Mouse (Mus musculus): ENCODE measurements at regions not wholly inside any gene's neighbourhood (a gene's known extent, or its start where the extent isn't known, plus 50 kb on each side); places are given as distances from the start of the nearest gene placed in this dataset.
"Not testable (repeated sequence)": the region's sequence is repeated elsewhere in the genome, so short reads cannot be mapped to it uniquely, and the experiment has no call there.

DNA sequence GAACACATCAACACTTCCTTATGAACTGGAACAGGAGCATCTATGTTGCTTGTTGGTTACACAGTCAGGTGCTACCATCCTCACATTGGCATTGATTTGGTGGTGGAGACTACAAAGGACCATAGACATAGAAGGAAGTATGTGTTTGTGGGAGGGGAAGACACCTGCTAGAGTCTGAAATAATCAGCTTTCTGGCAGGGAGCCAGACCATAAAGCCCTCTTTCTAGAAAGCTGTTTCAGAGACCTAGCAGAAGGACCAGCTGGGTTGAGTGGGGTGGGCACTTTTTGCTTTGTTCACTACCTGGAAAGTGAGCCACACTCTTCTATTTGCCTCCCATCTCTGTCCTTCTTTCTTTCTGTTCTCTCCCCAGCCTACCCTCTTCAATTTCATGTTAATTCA, 502.5 kb upstream of the Clint1 start:
- intact Hi-C loops (cut with DNase I): no loop called here
- no peak for DNase-seq (ENCODE audit: low spot score in 2 of 2)

GRCm38 (mm10) chr11:45365343-45365742, 486.5 kb upstream of the Clint1 start:
- intact Hi-C loops (cut with DNase I): no loop called here
- DNase-seq (ENCODE audit: low spot score in 2 of 2): no peak

GRCm38 (mm10) chr11:45389243-45390146, 462.4 kb upstream of the Clint1 start:
- intact Hi-C loops (cut with DNase I): no loop called here

GRCm38 (mm10) chr11:45396009-45396408, 455.8 kb upstream of the Clint1 start:
- intact Hi-C loops (cut with DNase I): no loop called here
- DNase-seq (ENCODE audit: low spot score in 2 of 2): no peak

More at GRCm38 (mm10) chr11:45389243-45390146, 462.4 kb upstream of the Clint1 start:
- DNase-seq (ENCODE audit: low spot score in 2 of 2): no peak

DNA sequence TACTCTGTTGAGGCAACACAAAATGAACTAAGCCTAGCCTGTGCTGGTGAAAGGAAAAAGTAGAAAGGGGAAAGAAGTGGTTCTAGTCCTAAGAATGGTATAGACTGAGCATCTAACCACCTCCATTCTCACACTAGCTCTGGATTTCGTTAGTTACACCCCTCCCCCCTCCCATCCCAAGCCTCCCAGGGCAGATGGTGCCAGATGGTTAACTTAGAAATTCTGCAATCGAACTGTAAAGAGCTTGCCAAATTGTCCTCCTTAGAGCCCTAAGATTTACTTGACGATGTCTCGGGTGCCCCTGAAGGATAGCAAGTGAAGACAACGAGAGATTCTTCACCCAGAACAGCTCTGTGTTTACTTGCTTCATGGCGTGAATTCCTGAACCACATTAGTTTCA, 453.7 kb upstream of the Clint1 start:
- no peak for DNase-seq (ENCODE audit: low spot score in 2 of 2)
- intact Hi-C loops (cut with DNase I): no loop called here

DNA sequence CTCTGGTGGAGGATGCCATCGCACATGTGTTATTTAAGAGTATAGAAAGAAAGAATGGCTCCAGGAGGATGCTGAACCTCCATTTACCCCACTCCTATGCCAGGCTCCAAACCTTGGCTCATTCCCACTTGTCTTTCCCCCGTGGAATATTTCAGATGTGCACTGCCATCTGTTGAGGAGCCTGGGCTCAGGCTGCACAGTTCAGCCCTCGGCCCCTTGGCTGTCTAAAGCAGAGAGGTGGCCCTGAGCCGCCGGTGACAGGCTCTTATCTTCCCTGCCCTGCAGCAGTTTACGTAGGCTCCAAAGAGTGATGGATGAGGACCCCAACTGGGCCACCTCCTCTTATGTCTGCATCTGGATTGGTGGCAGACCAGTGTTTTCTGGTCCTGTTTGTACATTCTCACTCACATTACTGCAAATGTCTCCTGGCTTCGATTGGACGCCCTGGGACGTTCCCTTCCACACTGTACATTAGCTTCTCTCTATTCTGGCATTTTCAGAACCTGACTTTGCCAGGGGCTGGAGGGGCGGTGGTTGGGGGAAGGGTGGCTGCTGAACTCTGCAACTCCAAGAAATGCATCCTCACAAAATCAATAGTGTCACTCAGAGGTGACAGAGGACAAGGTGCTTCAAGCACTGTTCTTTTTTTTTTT, 447.3 kb upstream of the Clint1 start:
- intact Hi-C loops (cut with DNase I): no loop called here
- no peak for DNase-seq (ENCODE audit: low spot score in 2 of 2)

DNA sequence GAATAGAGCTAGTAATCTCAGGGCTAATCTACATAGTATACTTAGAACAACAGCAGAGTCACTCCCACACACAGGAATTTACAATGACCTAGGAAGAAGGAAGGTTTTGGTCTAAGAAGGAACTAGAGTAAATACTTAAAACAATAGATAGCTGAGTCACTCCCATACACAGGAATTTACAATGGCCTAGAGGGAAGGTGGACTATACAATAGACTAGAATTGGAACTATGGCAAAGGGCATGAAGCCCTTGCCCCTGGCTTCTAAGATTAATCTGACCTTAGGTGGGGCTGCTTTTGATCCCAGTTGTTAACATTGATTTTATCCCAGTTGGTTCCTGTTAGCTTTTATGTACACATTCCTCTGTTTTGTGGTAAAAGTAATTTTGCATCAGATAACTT, 427.8 kb upstream of the Clint1 start:
- DNase-seq (ENCODE audit: low spot score in 2 of 2); intact Hi-C loops (cut with DNase I): not testable (repeated sequence)

DNA sequence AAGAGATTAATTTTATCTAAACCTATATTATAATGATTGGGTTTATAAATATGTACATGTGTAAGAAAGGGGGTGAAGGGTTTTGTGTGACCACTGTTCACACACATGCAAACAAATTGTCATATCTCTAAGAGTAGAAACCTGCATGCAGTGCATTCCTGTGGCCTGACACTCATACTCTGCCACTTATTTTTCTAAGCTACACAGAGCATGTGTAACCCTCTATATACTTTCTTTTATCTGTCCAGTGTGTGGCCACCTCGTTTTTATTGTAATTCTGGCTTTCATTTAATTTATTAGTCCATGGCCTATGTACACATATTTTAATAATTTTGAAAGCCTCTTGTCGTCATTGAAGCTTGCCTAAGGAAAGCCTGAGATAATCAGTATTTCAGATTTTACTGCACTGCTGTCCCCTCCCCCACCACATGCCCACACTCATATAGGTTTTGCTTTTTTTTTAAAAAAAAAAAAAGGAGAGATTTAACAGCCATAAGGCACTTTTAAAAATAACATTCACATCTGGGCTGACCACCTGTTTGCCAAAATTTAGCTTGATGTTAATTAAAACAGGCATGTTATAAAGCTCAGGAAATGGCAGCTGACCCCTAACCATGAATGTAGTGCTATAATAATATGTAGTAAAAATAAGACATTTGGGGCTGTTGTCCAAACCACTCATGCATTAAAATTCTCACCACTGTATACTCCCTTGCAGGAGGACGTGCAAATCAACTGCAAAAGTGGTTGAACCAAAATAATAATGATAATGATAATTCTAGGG, 410.7 kb upstream of the Clint1 start:
- no peak for DNase-seq (ENCODE audit: low spot score in 2 of 2)
- intact Hi-C loops (cut with DNase I): no loop called here

GRCm38 (mm10) chr11:45446512-45446911, 405.3 kb upstream of the Clint1 start:
- DNase-seq (ENCODE audit: low spot score in 2 of 2): peak in 1 of 2 experiments; percentile 12
- intact Hi-C loops (cut with DNase I): no loop called here

- DNase-seq (ENCODE audit: low spot score in 2 of 2): no peak
- intact Hi-C loops (cut with DNase I): no loop called here
Measured at GRCm38 (mm10) chr11:45454234-45454633, 397.6 kb upstream of the Clint1 start.

DNA sequence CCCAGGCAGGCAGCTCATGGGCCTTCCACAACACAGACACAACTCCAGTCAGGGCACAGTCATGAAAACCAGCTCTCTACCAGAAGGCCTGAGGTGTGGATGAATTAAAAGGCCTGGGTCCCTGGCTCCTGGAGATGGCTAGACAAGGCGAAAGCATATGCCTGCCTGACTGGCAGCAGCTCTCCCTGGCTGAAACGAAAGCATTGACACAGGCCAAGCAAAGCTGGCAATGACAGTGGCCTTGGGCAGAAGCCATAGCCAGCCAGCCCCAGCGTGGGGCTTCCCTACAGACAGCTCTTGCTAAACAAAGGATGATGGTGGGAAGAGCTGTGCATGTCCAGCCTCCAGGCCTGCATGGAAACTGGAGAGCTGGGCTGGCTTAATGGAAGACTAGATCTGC, 396.9 kb upstream of the Clint1 start:
- intact Hi-C loops (cut with DNase I): no loop called here
- no peak for DNase-seq (ENCODE audit: low spot score in 2 of 2)

DNA sequence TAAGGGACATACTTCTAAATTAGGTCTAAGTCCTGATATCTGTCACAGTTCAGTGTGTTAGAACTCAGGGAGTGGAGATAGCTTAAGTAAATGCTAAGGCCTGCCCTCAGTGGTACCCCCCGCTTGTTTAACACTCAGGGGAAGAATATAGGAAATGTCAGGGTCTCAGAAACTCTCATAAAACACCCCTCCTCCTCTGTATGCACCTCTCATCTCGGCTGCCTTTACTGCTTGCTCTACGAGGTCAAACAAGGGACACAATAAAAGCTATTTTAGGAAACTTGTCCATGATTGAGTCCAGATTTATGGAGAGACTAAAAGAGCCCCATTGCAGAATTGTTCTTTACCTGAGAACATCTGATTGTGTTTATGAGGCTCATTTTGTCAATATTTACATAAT, 395.1 kb upstream of the Clint1 start:
- intact Hi-C loops (cut with DNase I): no loop called here

GRCm38 (mm10) chr11:45457597-45457996, 394.3 kb upstream of the Clint1 start:
- no peak for DNase-seq (ENCODE audit: low spot score in 2 of 2)
- intact Hi-C loops (cut with DNase I): no loop called here

More for the DNA sequence above, 395.1 kb upstream of the Clint1 start:
- no peak for DNase-seq (ENCODE audit: low spot score in 2 of 2)

DNA sequence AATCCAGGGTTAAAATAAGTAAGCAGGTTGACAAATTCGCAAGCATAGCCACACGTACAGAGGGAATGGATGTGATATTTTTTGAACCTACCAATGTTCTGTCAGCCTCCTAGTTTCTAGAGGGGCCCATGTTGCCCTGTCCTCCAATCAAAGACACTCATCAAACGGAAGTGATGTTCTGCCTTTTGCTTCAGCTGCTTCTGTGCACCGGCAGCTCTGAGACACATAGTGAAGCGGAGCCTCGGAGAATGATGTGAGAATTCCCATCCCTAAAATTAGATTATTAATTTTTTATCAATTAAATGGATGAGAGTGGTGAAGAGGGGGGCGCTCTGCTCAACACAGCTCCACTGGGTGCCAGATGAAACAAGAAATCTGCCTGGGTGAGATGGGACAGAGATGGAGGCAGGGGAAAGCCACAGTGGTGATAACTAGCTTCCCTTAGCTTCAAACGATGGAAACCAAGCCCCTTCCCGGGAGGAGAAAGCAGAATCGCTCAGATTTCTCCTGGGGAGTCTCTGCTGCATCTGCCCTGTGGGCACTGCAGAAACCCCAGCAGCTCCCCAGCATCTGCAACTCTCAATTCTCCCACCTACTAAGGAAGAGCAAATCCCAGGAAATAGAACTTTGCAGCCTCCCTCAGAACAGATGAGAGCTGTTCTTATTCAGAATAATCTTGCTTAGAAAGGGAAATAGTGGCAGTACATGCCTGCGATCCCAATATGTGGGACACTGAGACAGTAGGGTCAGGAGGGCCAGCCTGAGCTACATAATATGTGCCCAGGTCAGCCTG, 391.7 kb upstream of the Clint1 start:
- no peak for DNase-seq (ENCODE audit: low spot score in 2 of 2)
- intact Hi-C loops (cut with DNase I): no loop called here

DNA sequence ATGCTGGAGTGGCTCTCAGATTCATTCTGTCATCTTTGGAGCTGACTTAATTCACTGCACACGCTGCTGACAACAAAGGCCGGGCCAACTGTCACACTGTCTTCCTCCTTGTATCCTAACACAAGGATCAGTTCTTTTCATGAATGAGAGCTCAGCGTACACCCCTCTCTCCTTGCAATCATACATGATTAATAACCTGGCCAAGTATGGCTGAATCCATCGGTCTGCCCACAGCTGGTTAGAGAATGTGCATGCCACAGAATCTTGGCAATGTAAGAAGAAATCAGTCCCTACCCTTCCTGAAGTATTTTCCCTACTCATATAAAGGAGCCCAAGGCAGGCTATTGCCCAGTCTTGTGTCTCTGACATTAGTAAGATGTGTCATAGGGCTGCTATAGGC, 387.4 kb upstream of the Clint1 start:
- intact Hi-C loops (cut with DNase I): no loop called here

GRCm38 (mm10) chr11:45466350-45466749, 385.5 kb upstream of the Clint1 start:
- intact Hi-C loops (cut with DNase I): no loop called here
- no peak for DNase-seq (ENCODE audit: low spot score in 2 of 2)

More for the DNA sequence above, 387.4 kb upstream of the Clint1 start:
- DNase-seq (ENCODE audit: low spot score in 2 of 2): no peak

- peak in 1 of 2 experiments; percentile 25 for DNase-seq (ENCODE audit: low spot score in 2 of 2)
- intact Hi-C loops (cut with DNase I): no loop called here
Measured at GRCm38 (mm10) chr11:45472171-45472570, 379.7 kb upstream of the Clint1 start.

DNA sequence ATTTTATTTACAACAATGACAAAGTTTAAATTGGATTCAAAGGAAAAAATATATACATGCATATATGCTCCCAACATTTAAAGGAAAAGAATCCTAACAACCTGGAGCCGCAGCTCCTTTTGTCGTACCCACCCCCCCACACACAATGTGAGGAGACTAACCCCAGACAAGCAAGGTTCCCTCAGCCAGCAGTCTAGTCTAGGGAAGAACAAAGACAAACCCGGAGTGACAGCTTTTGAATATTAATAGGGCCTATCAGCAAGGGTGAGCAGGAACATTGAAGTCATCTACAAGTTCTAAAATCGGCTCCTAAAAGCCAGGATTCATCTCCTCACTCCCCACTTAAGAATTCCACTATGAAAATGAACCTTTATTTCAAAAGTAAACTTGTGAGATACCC, 374.9 kb upstream of the Clint1 start:
- no peak for DNase-seq (ENCODE audit: low spot score in 2 of 2)
- intact Hi-C loops (cut with DNase I): no loop called here

GRCm38 (mm10) chr11:45485950-45486349, 365.9 kb upstream of the Clint1 start:
- DNase-seq (ENCODE audit: low spot score in 2 of 2): no peak
- intact Hi-C loops (cut with DNase I): no loop called here
